Comparison of ENCODE assay signal across 9 mouse cellular contexts in genomic region chr11:49203771-49204497, GRCm38 (mm10). TPM values are rescaled to one million over a fixed set of nuclear protein-coding genes. Genes with fewer than 3 reads are reported as not detected.
DNase-seq lines count a peak whose midpoint lies in the region; ATAC-seq and TF ChIP-seq lines count a peak whose summit lies in the region.
"Had no signal": no experiment of that assay in that cellular context is flagged by ENCODE, and none has a peak within 500 bp of the region (broad histone marks: within the 10 kb centered on the region; RNA-seq: fewer than 3 reads in every experiment).

No protein-coding gene starts in this region.

- under 1% methylated on average over 24 of the region's 24 CpGs for WGBS in embryonic facial prominence, embryonic 13.5 days
- 0% methylated on average over 24 of the region's 24 CpGs for WGBS in stomach, embryonic 14.5 days

- peaks cover 11% of the 10 kb centered on the region for H3K4me1 ChIP-seq in embryonic facial prominence, embryonic 13.5 days
- H3K4me1 ChIP-seq in stomach, embryonic 14.5 days (ENCODE audit: control insufficient read depth, insufficient read depth, low read length) = peaks cover 6% of the 10 kb centered on the region; the same call in 1 of the 2 replicates

- peak overlapping the region; percentile 98 for H3K27ac ChIP-seq in left cerebral cortex, adult 2 months
- H3K27ac ChIP-seq in embryonic facial prominence, embryonic 13.5 days = peak overlapping the region; percentile 99
- H3K27ac ChIP-seq in stomach, embryonic 14.5 days (ENCODE audit: low read length) = peak overlapping the region; percentile 99

- DNase-seq in left cerebral cortex, adult 2 months (ENCODE audit: extremely low spot score in 1 of 2, low spot score in 2 of 2) = no peak
- DNase-seq in left cerebral cortex, adult 8-10 months (ENCODE audit: low spot score in 2 of 2) = no peak
- peak; percentile 86 for DNase-seq in Muller cell, postnatal 12 days (ENCODE audit: inconsistent ontology term)
- DNase-seq in lung, postnatal 36 days = peak; percentile 49
- DNase-seq in adrenal gland, postnatal 10 days = no peak

- peak overlapping the region; percentile 99 for H3K4me3 ChIP-seq in left cerebral cortex, adult 2 months
- H3K4me3 ChIP-seq in embryonic facial prominence, embryonic 13.5 days = peak overlapping the region; percentile 92
- peak overlapping the region; percentile 89 for H3K4me3 ChIP-seq in stomach, embryonic 14.5 days (ENCODE audit: low read depth, low read length)

- H3K27me3 ChIP-seq in embryonic facial prominence, embryonic 13.5 days = no peaks in the 10 kb centered on the region
- H3K27me3 ChIP-seq in stomach, embryonic 14.5 days (ENCODE audit: control insufficient read depth, insufficient read depth, low read length) = no peaks in the 10 kb centered on the region

- H3K9me3 ChIP-seq in embryonic facial prominence, embryonic 13.5 days = no peaks in the 10 kb centered on the region
- no peaks in the 10 kb centered on the region for H3K9me3 ChIP-seq in stomach, embryonic 14.5 days (ENCODE audit: control insufficient read depth, low read depth, low read length)

- H3K9ac ChIP-seq in embryonic facial prominence, embryonic 13.5 days = peak overlapping the region; percentile 99
- peak overlapping the region; percentile 98 for H3K9ac ChIP-seq in stomach, embryonic 14.5 days (replicated peaks; ENCODE audit: low read depth, low read length)

- TF ChIP-seq CTCF in left cerebral cortex, adult 2 months (IDR thresholded peaks at IDR 0.05) = no peak

- intact Hi-C loops in left cerebral cortex, adult 2 months (cut with DNase I) = loop anchor here (1.0 to 5.0 kb wide), 3 partner anchors 39 to 387 kb away; partner anchors contain the start of gene Trim41

- peak; percentile 57; the same call in 1 of the 2 replicates for ATAC-seq in embryonic facial prominence, embryonic 13.5 days (ENCODE audit: insufficient number of reproducible peaks, insufficient read depth, low FRiP score, low TSS enrichment, low read depth)
- peak; percentile 58 for ATAC-seq in inflammation-experienced regulatory T-cells, adult 6 months
- peak; percentile 70 for ATAC-seq in stomach, embryonic 14.5 days (ENCODE audit: insufficient number of reproducible peaks, insufficient read depth, low FRiP score, low read depth)

- H3K4me2 ChIP-seq in embryonic facial prominence, embryonic 13.5 days = peak overlapping the region; percentile 83
- H3K4me2 ChIP-seq in stomach, embryonic 14.5 days (replicated peaks; ENCODE audit: low read depth, low read length) = peak overlapping the region; percentile 86

- H3K36me3 ChIP-seq in embryonic facial prominence, embryonic 13.5 days = peaks cover 12% of the 10 kb centered on the region
- peaks cover 9% of the 10 kb centered on the region; the same call in 1 of the 2 replicates for H3K36me3 ChIP-seq in stomach, embryonic 14.5 days (ENCODE audit: control insufficient read depth, insufficient read depth, low read length)

RNA-seq across cellular contexts. Expression of gene Zfp62, which starts 0.8 kb away (rescaled TPM):
- total RNA-seq in left cerebral cortex, adult 2 months (2021) = 10 to 100 TPM; 53.1 to 58.1 TPM
- 10 to 100 TPM; 64.1 to 83.4 (median 73.4) TPM for total RNA-seq in left cerebral cortex, adult 8-10 months (2022)
- 41.7 and 46.5 TPM in 2 replicates for polyA plus RNA-seq in embryonic facial prominence, embryonic 13.5 days (2015; fragmentation: Nextera tagmentation; extraction: Ambion mirVana)
- 10 to 100 TPM; 43.8 to 49.9 (median 49.6) TPM for polyA plus RNA-seq in inflammation-experienced regulatory T-cells, adult 6 months (2017; shearing (Covaris generic))
- 42.1 and 47.6 TPM in 2 replicates for polyA plus RNA-seq in stomach, embryonic 14.5 days (2014; fragmentation: Nextera tagmentation; extraction: Ambion mirVana)
- total RNA-seq in adrenal gland, postnatal 10 days (2021) = 10 to 100 TPM; 29.8 to 38.1 TPM

RNA-seq across cellular contexts. Expression of gene Btnl9, which starts 17.0 kb away (rescaled TPM):
- total RNA-seq in left cerebral cortex, adult 2 months (2021) = not detected
- under 1 TPM in 1 of 4 experiments, not detected in 3; 0.09 TPM for total RNA-seq in left cerebral cortex, adult 8-10 months (2022)
- polyA plus RNA-seq in embryonic facial prominence, embryonic 13.5 days (2015; fragmentation: Nextera tagmentation; extraction: Ambion mirVana) = 0.51 and 0.81 TPM in 2 replicates
- polyA plus RNA-seq in inflammation-experienced regulatory T-cells, adult 6 months (2017; shearing (Covaris generic)) = under 1 TPM in 1 of 3 experiments, not detected in 2; 0.39 TPM
- 2.4 TPM in 2 replicates for polyA plus RNA-seq in stomach, embryonic 14.5 days (2014; fragmentation: Nextera tagmentation; extraction: Ambion mirVana)
- 10 to 100 TPM; 34.5 to 37.6 TPM for total RNA-seq in adrenal gland, postnatal 10 days (2021)

RNA-seq across cellular contexts. Expression of gene Mgat1, which starts 40.1 kb away (rescaled TPM):
- total RNA-seq in left cerebral cortex, adult 2 months (2021) = 10 to 100 TPM; 64.4 to 77.0 TPM
- total RNA-seq in left cerebral cortex, adult 8-10 months (2022) = 10 to 100 TPM; 65.9 to 72.3 (median 69.2) TPM
- 53.5 and 56.7 TPM in 2 replicates for polyA plus RNA-seq in embryonic facial prominence, embryonic 13.5 days (2015; fragmentation: Nextera tagmentation; extraction: Ambion mirVana)
- 10 to 100 TPM; 62.3 to 88.6 (median 70.5) TPM for polyA plus RNA-seq in inflammation-experienced regulatory T-cells, adult 6 months (2017; shearing (Covaris generic))
- 55.0 and 62.5 TPM in 2 replicates for polyA plus RNA-seq in stomach, embryonic 14.5 days (2014; fragmentation: Nextera tagmentation; extraction: Ambion mirVana)
- total RNA-seq in adrenal gland, postnatal 10 days (2021) = 100 to 1,000 TPM in 1 of 2 experiments, 10 to 100 TPM in 1; 87.9 to 101 TPM

RNA-seq across cellular contexts. Expression of gene Olfr1394, which starts 49.8 kb away (rescaled TPM):
- not detected for total RNA-seq in left cerebral cortex, adult 2 months (2021)
- total RNA-seq in left cerebral cortex, adult 8-10 months (2022) = not detected
- polyA plus RNA-seq in embryonic facial prominence, embryonic 13.5 days (2015; fragmentation: Nextera tagmentation; extraction: Ambion mirVana) = not detected in 2 replicates
- not detected for polyA plus RNA-seq in inflammation-experienced regulatory T-cells, adult 6 months (2017; shearing (Covaris generic))
- polyA plus RNA-seq in stomach, embryonic 14.5 days (2014; fragmentation: Nextera tagmentation; extraction: Ambion mirVana) = not detected in 2 replicates
- not detected for total RNA-seq in adrenal gland, postnatal 10 days (2021)
- total RNA-seq: left cerebral cortex, postnatal 10 days had no signal

Comparison
In these comparisons a context has a peak if more than half of its experiments do, and no peak if none do; other contexts are left out.
1. DNase-seq: peak in Muller cell, postnatal 12 days (single experiment) and lung, postnatal 36 days (single experiment); none in left cerebral cortex, adult 2 months (0 of 2), left cerebral cortex, adult 8-10 months (0 of 2) and adrenal gland, postnatal 10 days (single experiment).
2. RNA of gene Btnl9, which starts 17.0 kb away (total RNA-seq): 34.5 to 37.6 TPM in adrenal gland, postnatal 10 days; not detected in left cerebral cortex, adult 2 months and 0.09 TPM in left cerebral cortex, adult 8-10 months; every median in the first group is over 10 times any median in the second.
3. Peak in every context shown above with its lines, with median percentiles within 50 percentile points of each other: H3K27ac ChIP-seq, H3K4me3 ChIP-seq and ATAC-seq.